Mouse (Mus musculus): ENCODE measurements around the gene Foxr2. TPM values are rescaled to one million over a fixed set of nuclear protein-coding genes. Genes with fewer than 3 reads are reported as not detected.

Gene Foxr2
- not detected for polyA plus RNA-seq (2017; shearing (Covaris generic))

GRCm38 (mm10) chrX:153118486-153118885, at the start of gene Foxr2:
Gene Foxr2 (plus strand): TSS chrX:153118786.

DNA sequence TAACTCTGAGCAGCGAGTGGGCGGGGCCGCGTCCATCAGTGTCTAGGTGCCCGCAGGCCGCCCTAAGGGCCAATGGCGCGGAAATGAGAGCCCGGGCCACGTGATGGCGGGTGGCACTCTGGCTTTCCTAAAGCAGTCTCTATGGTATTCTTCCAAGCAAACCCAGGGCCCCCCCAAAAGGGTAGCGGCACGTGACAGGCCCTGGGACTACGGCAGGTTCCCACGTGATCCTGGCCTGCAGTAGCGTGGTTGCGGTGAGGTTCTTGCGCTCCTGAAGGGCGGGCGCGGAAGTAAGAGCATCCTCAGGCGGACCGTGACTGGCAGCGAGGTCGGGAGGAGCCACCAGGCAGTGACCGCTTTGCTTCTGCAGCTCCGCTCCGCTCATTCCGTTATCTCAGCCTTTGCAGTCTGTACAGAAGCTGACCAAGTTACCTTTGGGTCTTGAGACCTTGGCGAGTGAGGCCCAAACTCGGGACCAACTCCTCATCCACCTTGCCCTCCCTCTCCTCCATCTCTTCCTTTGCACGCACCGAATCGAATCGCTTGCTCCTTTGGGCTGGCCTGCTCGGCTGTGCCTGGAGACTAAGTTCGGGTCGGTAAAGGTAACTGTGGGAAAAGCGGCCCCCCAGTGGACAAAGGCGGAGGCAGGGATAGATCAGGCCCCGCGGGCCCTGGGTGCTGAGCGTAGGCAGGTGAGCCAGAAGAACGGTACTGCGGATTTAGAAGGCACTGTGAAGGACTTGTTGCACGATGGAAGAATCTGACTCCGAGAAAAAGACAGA, 21.3 kb downstream of the Foxr2 start, which contains the start of gene Rragb:
Gene Rragb (plus strand): TSS at position 248 of the 782 bp plus-strand sequence.

Other genes with a start within 250 kb of the Foxr2 start
- gene Usp51, start 112.3 kb upstream of the Foxr2 start, polyA plus RNA-seq (2017; shearing (Covaris generic)): not detected
- gene Mageh1, start 81.2 kb upstream of the Foxr2 start, polyA plus RNA-seq (2017; shearing (Covaris generic)): 4.5 TPM
- 13.0 TPM for gene Rragb, start 21.2 kb downstream of the Foxr2 start, polyA plus RNA-seq (2017; shearing (Covaris generic))
- gene Klf8, start 118.7 kb downstream of the Foxr2 start, polyA plus RNA-seq (2017; shearing (Covaris generic)): 2.2 TPM